Mouse (Mus musculus) brain, embryonic 14.5 days (tissue): ENCODE data around the gene Sdf2l1.

ENCODE experiments used
- CTCF ChIP-seq: fragments of 200-500 bp; IDR thresholded peaks from 2 replicates; pipeline ENCODE4 v1.5.1; 2012; ENCODE audit warnings: inconsistent platforms, mild to moderate bottlenecking, moderate library complexity, borderline replicate concordance; ENCODE audit not compliant: insufficient read depth, insufficient read length; ENCODE audit errors: extremely low read depth
- POLR2A ChIP-seq: fragments of 200-500 bp; IDR thresholded peaks from 2 replicates; pipeline ENCODE4 v1.6.1; 2012; ENCODE audit warnings: mild to moderate bottlenecking, inconsistent platforms, borderline replicate concordance; ENCODE audit not compliant: poor library complexity, insufficient read depth, insufficient read length, severe bottlenecking; ENCODE audit errors: extremely low read depth

- TF ChIP-seq POLR2A (no peak), CTCF (no peak)
These were observed 29.5 kb downstream of the Sdf2l1 start for GRCm38 (mm10) chr16:17102630-17103220.
